Mouse (Mus musculus) G1E (cell line): Measurements from ENCODE around the gene Klra8. TPM values are rescaled to one million over a fixed set of nuclear protein-coding genes. Genes with fewer than 3 reads are reported as not detected.
"Not testable (repeated sequence)": the region's sequence is repeated elsewhere in the genome, so short reads cannot be mapped to it uniquely, and the experiment has no call there.

Source experiments
- ATAC-seq: 2 replicates; pipeline ENCODE4 v1.8.0; 2016; ENCODE audit warnings: mild to moderate bottlenecking; ENCODE audit not compliant: insufficient number of reproducible peaks, poor library complexity, low FRiP score, severe bottlenecking; ENCODE audit errors: extremely low read depth
- DNase-seq: peaks from one replicate; pipeline ENCODE4 v3.0.0; 2012; ENCODE audit warnings: low spot score
- H3K27me3 ChIP-seq: 2 replicates; pipeline ENCODE4 v1.6.1; 2012; ENCODE audit warnings: mild to moderate bottlenecking, low read length, inconsistent platforms; ENCODE audit not compliant: insufficient read depth
- H3K36me3 ChIP-seq: replicated peaks from 2 replicates; pipeline ENCODE3; 2012; ENCODE audit warnings: mild to moderate bottlenecking, inconsistent platforms
- H3K4me1 ChIP-seq: 2 replicates; pipeline ENCODE4 v1.6.1; 2012; ENCODE audit warnings: low read depth, low read length, inconsistent platforms, mixed read lengths; ENCODE audit not compliant: insufficient read depth
- H3K4me3 ChIP-seq: 2 replicates; pipeline ENCODE4 v1.5.1; 2012; ENCODE audit warnings: low read depth, mild to moderate bottlenecking, inconsistent platforms, low read length, moderate library complexity, mixed read lengths
- H3K9me3 ChIP-seq: replicated peaks from 2 replicates; pipeline ENCODE4 v1.6.1; 2012; ENCODE audit warnings: inconsistent platforms
- CTCF ChIP-seq: IDR thresholded peaks from 2 replicates; pipeline ENCODE4 v1.5.1; 2012; ENCODE audit warnings: low read depth, low read length, inconsistent platforms, mixed read lengths
- GATA1 ChIP-seq: IDR thresholded peaks from 2 replicates; pipeline ENCODE4 v1.6.1; 2012; ENCODE audit warnings: borderline replicate concordance, low read length, inconsistent platforms, mixed read lengths
- GATA2 ChIP-seq: IDR thresholded peaks from 2 replicates; pipeline ENCODE4 v1.6.1; 2012; ENCODE audit warnings: low read depth, low read length, inconsistent platforms, borderline replicate concordance
- POLR2AphosphoS5 ChIP-seq: IDR thresholded peaks from 2 replicates; pipeline ENCODE4 v1.6.1; 2012; ENCODE audit warnings: low read depth, low read length, inconsistent platforms; ENCODE audit not compliant: insufficient replicate concordance
- TAL1 ChIP-seq: conservative IDR thresholded peaks from 2 replicates; pipeline ENCODE4 v1.6.1; 2012; ENCODE audit warnings: low read depth, low read length, inconsistent platforms, mixed read lengths
- polyA plus RNA-seq: library from polyadenylated mRNA; stranded (reverse); fragments of >175 nt; gene quantifications from 2 replicates; pipeline ENCODE4 v1.2.3, GENCODE M21; 2012
- total RNA-seq, 2 experiments: library from RNA; stranded (forward) in 1 of 2; stranded (reverse) in 1 of 2; fragments of 200-1000 nt in 1 of 2; fragments of >200 nt in 1 of 2; fragmentation: Nextera tagmentation in 1 of 2; gene quantifications; 2 replicates each; pipeline ENCODE4 v1.2.3; 2014 to 2017

The Klra8 gene
- not detected in 2 replicates for total RNA-seq (2014; fragmentation: Nextera tagmentation)
- total RNA-seq (2017) = not detected in 2 replicates
- not detected in 2 replicates for polyA plus RNA-seq

DNA sequence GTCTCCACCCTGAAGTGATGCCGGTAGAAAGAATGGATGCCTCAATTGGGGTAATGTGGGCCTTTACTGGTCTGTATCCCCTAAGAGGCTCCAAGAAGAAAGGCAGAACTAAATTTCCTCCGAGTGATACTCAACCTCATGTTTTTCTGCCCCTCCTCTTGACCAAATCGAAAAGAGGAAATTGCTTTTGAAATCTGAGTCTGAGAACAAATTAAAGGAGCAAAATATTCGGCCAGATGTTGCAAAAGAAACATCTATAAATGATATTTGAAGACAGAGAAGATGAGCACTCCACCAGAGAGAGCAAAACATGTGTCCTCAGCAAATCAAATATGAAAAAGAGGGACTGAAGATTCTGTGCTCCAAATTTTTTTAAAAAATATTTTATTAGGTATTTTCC, at the start of gene Klra8:
Gene Klra8, minus strand, starts transcription at position 101 of the 400 bp plus-strand sequence.
- H3K27me3 ChIP-seq, H3K4me1 ChIP-seq, ATAC-seq, DNase-seq, H3K4me3 ChIP-seq, H3K9me3 ChIP-seq, H3K36me3 ChIP-seq: not testable (repeated sequence)

DNA sequence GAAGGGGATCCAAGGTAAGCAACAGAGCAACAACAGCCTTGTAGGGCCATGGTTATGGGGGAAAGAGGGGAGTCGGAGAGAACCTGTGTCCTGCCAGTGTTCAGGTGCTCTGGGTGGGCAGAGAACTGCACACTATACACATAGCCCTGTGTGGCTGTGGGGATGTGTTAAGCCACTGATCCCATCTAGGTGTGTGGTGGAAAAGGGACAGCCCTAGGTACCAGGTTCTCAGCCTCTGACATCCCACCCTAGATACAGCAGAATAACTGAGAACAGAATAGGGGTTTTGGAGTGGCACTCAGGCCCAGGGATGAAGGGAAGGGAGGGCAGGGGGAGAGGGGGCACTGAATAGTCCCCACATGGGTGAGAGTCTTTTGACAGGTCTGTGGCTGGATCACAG, 19.2 kb downstream of the Klra8 start:
- Histone ChIP-seq H3K36me3 (no peaks in the 10 kb centered on the region), H3K4me1 (no peaks in the 10 kb centered on the region), H3K27me3 (no peaks in the 10 kb centered on the region), H3K4me3 (no peak overlapping the region), H3K9me3 (peaks cover 3% of the 10 kb centered on the region; the same call in 1 of the 2 replicates)
- TF ChIP-seq CTCF = no peak
- no peak for TF ChIP-seq GATA2
- no peak for TF ChIP-seq POLR2AphosphoS5
- no peak for TF ChIP-seq TAL1
- TF ChIP-seq GATA1 = no peak
- no peak for ATAC-seq
- DNase-seq = no peak

DNA sequence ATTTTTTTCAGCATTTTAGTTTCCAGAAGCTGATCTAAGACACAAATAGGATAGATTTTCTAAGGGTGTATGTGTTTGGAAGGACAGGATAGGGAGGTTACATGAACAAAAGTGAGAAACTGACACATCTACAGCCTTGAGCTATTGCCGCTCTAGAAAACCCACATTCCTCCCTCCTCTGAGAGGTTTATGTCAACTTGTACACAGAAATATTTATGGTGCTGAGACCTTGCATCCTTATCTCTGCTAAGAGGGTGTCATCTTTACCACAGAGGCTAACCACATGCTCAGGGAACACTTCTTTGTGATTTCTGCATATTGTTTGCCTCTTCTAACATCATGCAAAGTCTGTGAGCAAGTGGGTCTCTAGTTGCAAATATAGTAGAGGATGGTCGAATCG, 27.0 kb downstream of the Klra8 start:
- not testable (repeated sequence) for DNase-seq, H3K4me3 ChIP-seq, H3K9me3 ChIP-seq, H3K36me3 ChIP-seq, H3K4me1 ChIP-seq, H3K27me3 ChIP-seq, ATAC-seq

DNA sequence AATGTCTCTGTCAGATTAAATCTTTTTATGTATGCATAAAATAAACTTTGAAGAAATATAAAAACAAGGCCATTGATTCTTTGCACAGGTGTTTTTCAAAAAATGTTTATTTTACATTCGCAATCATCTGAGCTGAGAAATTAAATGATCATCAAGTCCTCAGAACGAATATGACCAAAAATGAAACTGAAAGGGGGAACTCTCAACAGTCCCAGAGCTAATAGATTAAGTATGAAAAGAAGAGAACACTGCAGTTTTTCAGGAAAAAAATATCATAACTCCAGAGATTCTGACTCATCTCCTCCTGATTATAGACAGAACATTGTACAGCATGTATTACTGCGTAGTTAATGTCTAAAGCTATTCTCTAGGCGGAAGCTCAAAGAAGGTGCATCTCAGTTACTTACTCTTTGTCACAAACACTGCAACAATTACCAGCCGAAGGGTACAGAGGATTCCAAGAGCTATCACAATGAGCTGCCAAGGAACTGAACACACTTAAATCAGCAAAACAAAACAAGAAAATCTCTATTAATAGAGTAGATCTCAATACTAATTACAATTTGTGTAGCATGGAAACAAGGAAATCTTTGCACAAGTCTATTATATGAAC, 37.3 kb downstream of the Klra8 start:
- Histone ChIP-seq H3K4me1 (no peaks in the 10 kb centered on the region), H3K4me3 (no peak overlapping the region), H3K9me3 (no peaks in the 10 kb centered on the region), H3K27me3 (no peaks in the 10 kb centered on the region), H3K36me3 (no peaks in the 10 kb centered on the region)
- TF ChIP-seq GATA2 (no peak), POLR2AphosphoS5 (no peak), CTCF (no peak), GATA1 (no peak), TAL1 (no peak)
- DNase-seq = no peak
- ATAC-seq = no peak

DNA sequence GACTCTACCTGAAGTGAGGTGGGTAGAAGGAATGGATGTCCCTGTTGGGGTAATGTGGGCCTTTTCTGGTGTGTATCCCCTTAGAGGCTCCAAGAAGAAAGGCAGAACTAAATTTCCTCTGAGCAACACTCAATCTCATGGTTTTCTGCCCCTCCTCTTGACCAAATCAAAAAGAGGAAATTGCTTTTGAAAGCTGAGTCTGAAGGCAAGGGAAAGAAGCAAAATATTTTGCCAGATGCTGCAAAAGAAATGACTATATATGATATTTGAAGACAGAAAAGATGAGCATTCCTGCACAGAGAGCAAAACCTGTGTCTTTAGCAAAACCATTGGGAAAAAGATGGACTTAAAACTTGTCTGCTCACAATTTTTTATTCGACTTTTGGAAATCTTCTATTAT, 62.5 kb downstream of the Klra8 start, which contains the start of gene Klra4:
Gene Klra4, minus strand, starts transcription at position 101 of the 400 bp plus-strand sequence.
- DNase-seq, H3K4me3 ChIP-seq, H3K36me3 ChIP-seq, ATAC-seq, H3K9me3 ChIP-seq, H3K4me1 ChIP-seq, H3K27me3 ChIP-seq: not testable (repeated sequence)

Other genes with a start within 250 kb of the Klra8 start
- not detected in 2 replicates for gene Klra5, start 212.2 kb downstream of the Klra8 start, total RNA-seq (2014; fragmentation: Nextera tagmentation)
- gene Klra5, start 212.2 kb downstream of the Klra8 start, total RNA-seq (2017) = not detected in 2 replicates
- not detected in 2 replicates for gene Klra5, start 212.2 kb downstream of the Klra8 start, polyA plus RNA-seq
- not detected in 2 replicates for gene Klra6, start 102.9 kb downstream of the Klra8 start, total RNA-seq (2014; fragmentation: Nextera tagmentation)
- not detected in 2 replicates for gene Klra6, start 102.9 kb downstream of the Klra8 start, total RNA-seq (2017)
- gene Klra6, start 102.9 kb downstream of the Klra8 start, polyA plus RNA-seq = not detected in 2 replicates
- not detected in 2 replicates for gene Klra4, start 62.6 kb downstream of the Klra8 start, total RNA-seq (2014; fragmentation: Nextera tagmentation)
- gene Klra4, start 62.6 kb downstream of the Klra8 start, total RNA-seq (2017) = 0.22 TPM in 1 of 2 replicates, not detected in the other
- not detected in 2 replicates for gene Klra4, start 62.6 kb downstream of the Klra8 start, polyA plus RNA-seq
- not detected in 2 replicates for gene Klra9, start 63.2 kb upstream of the Klra8 start, total RNA-seq (2014; fragmentation: Nextera tagmentation)
- gene Klra9, start 63.2 kb upstream of the Klra8 start, total RNA-seq (2017) = not detected in 2 replicates
- gene Klra9, start 63.2 kb upstream of the Klra8 start, polyA plus RNA-seq = not detected in 2 replicates
- gene Klra7, start 103.4 kb upstream of the Klra8 start, total RNA-seq (2014; fragmentation: Nextera tagmentation) = not detected in 2 replicates
- gene Klra7, start 103.4 kb upstream of the Klra8 start, total RNA-seq (2017) = not detected in 2 replicates
- not detected in 2 replicates for gene Klra7, start 103.4 kb upstream of the Klra8 start, polyA plus RNA-seq
- not detected in 2 replicates for gene Klra10, start 152.0 kb upstream of the Klra8 start, total RNA-seq (2014; fragmentation: Nextera tagmentation)
- gene Klra10, start 152.0 kb upstream of the Klra8 start, total RNA-seq (2017) = 0.22 and 0.23 TPM in 2 replicates
- not detected in 2 replicates for gene Klra10, start 152.0 kb upstream of the Klra8 start, polyA plus RNA-seq
- gene Klra3, start 207.7 kb upstream of the Klra8 start, total RNA-seq (2014; fragmentation: Nextera tagmentation) = not detected in 2 replicates
- not detected in 2 replicates for gene Klra3, start 207.7 kb upstream of the Klra8 start, total RNA-seq (2017)
- not detected in 2 replicates for gene Klra3, start 207.7 kb upstream of the Klra8 start, polyA plus RNA-seq